Mouse (Mus musculus) CH12.LX (cell line): ENCODE results near the gene Sufu.

Experiments
- CHD1 ChIP-seq: IDR thresholded peaks from 2 replicates; pipeline ENCODE4 v1.6.1; 2012; ENCODE audit warnings: low read depth, low read length, improper control_type of control experiment, inconsistent platforms
- ELF1 ChIP-seq: IDR thresholded peaks from 2 replicates; pipeline ENCODE4 v1.6.1; 2014; ENCODE audit warnings: low read depth, mild to moderate bottlenecking, inconsistent platforms, low read length, improper control_type of control experiment
- ETS1 ChIP-seq: conservative IDR thresholded peaks from 2 replicates; pipeline ENCODE4 v1.6.1; 2012; ENCODE audit warnings: low read depth, mild to moderate bottlenecking, inconsistent platforms, low read length, improper control_type of control experiment, moderate library complexity
- MAZ ChIP-seq: IDR thresholded peaks from 2 replicates; pipeline ENCODE4 v1.6.1; 2012; ENCODE audit warnings: low read depth, mild to moderate bottlenecking, inconsistent platforms, low read length, improper control_type of control experiment, moderate library complexity
- POLR2A ChIP-seq: IDR thresholded peaks from 2 replicates; pipeline ENCODE4 v1.6.1; 2011; ENCODE audit warnings: low read depth, mild to moderate bottlenecking, improper control_type of control experiment, low read length
- RAD21 ChIP-seq: IDR thresholded peaks from 2 replicates; pipeline ENCODE4 v1.6.1; 2011; ENCODE audit warnings: low read depth, mild to moderate bottlenecking, low read length, improper control_type of control experiment, moderate library complexity
- ZC3H11A ChIP-seq: IDR thresholded peaks from 2 replicates; pipeline ENCODE4 v1.6.1; 2012; ENCODE audit warnings: low read depth, mild to moderate bottlenecking, inconsistent platforms, low read length, improper control_type of control experiment

- TF ChIP-seq ETS1, result no peak
- TF ChIP-seq ZC3H11A, result no peak
- TF ChIP-seq ELF1, result no peak
- TF ChIP-seq CHD1, result no peak
- no peak for TF ChIP-seq MAZ
- no peak for TF ChIP-seq RAD21
- TF ChIP-seq POLR2A, result no peak
Measured at GRCm38 (mm10) chr19:46479306-46480075, 82.8 kb downstream of the Sufu start.
